Mouse (Mus musculus): ENCODE results near the gene Zic2. TPM values are rescaled to one million over a fixed set of nuclear protein-coding genes. Genes with fewer than 3 reads are reported as not detected.

Gene Zic2
- total RNA-seq, 4 experiments from 2014 or later = not detected

GRCm38 (mm10) chr14:122476822-122477215 is 1.6 kb downstream of the Zic2 start:
- DNase-seq (ENCODE audit: low spot score in 2 of 2) = no peak

GRCm38 (mm10) chr14:122477261-122477671 is 2.0 kb downstream of the Zic2 start:
- no peak for DNase-seq (ENCODE audit: low spot score in 2 of 2)

GRCm38 (mm10) chr14:122477971-122478573 is 2.8 kb downstream of the Zic2 start:
- DNase-seq (ENCODE audit: low spot score in 2 of 2) = no peak

- DNase-seq (ENCODE audit: low spot score in 2 of 2) = no peak
Measured at GRCm38 (mm10) chr14:122478574-122479011, 3.4 kb downstream of the Zic2 start.

GRCm38 (mm10) chr14:122479461-122480109 is 4.3 kb downstream of the Zic2 start:
- no peak for DNase-seq (ENCODE audit: low spot score in 2 of 2)

GRCm38 (mm10) chr14:122480355-122480754 is 5.1 kb downstream of the Zic2 start:
- no peak for DNase-seq (ENCODE audit: low spot score in 2 of 2)

- no peak for DNase-seq (ENCODE audit: low spot score in 2 of 2)
Measured at GRCm38 (mm10) chr14:122481181-122481580, 5.9 kb downstream of the Zic2 start.

GRCm38 (mm10) chr14:122482081-122483023 is 7.1 kb downstream of the Zic2 start:
- no peak for DNase-seq (ENCODE audit: low spot score in 2 of 2)

- DNase-seq (ENCODE audit: low spot score in 2 of 2) = no peak
Measured at GRCm38 (mm10) chr14:122483024-122483385, 7.8 kb downstream of the Zic2 start.

- no peak for DNase-seq (ENCODE audit: low spot score in 2 of 2)
Measured at GRCm38 (mm10) chr14:122483556-122484421, 8.6 kb downstream of the Zic2 start.

- DNase-seq (ENCODE audit: low spot score in 2 of 2) = no peak
Measured at GRCm38 (mm10) chr14:122484458-122484843, 9.2 kb downstream of the Zic2 start.

- DNase-seq (ENCODE audit: low spot score in 2 of 2) = no peak
Measured at GRCm38 (mm10) chr14:122484844-122485551, 9.8 kb downstream of the Zic2 start.

GRCm38 (mm10) chr14:122485635-122486181 is 10.5 kb downstream of the Zic2 start:
- no peak for DNase-seq (ENCODE audit: low spot score in 2 of 2)

GRCm38 (mm10) chr14:122486611-122487010 is 11.4 kb downstream of the Zic2 start:
- DNase-seq (ENCODE audit: low spot score in 2 of 2) = no peak

GRCm38 (mm10) chr14:122487366-122487765 is 12.1 kb downstream of the Zic2 start:
- DNase-seq (ENCODE audit: low spot score in 2 of 2) = no peak

GRCm38 (mm10) chr14:122489041-122489440 is 13.8 kb downstream of the Zic2 start:
- DNase-seq (ENCODE audit: low spot score in 2 of 2) = no peak

GRCm38 (mm10) chr14:122489686-122490414 is 14.6 kb downstream of the Zic2 start:
- DNase-seq (ENCODE audit: low spot score in 2 of 2) = no peak

- no peak for DNase-seq (ENCODE audit: low spot score in 2 of 2)
Measured at GRCm38 (mm10) chr14:122490441-122491328, 15.4 kb downstream of the Zic2 start, which contains the start of gene Gm10837. Gene Gm10837, plus strand, starts transcription at chr14:122490586.
